Mouse (Mus musculus): ENCODE data around the gene Golga2. TPM values are rescaled to one million over a fixed set of nuclear protein-coding genes. Genes with fewer than 3 reads are reported as not detected.
A peak's percentile ranks its signal among the peaks of the same experiment; 100 is the strongest.

The Golga2 gene
- total and polyA plus RNA-seq, 2 experiments from 2014 or later = 24.4 to 55.8 TPM

DNA sequence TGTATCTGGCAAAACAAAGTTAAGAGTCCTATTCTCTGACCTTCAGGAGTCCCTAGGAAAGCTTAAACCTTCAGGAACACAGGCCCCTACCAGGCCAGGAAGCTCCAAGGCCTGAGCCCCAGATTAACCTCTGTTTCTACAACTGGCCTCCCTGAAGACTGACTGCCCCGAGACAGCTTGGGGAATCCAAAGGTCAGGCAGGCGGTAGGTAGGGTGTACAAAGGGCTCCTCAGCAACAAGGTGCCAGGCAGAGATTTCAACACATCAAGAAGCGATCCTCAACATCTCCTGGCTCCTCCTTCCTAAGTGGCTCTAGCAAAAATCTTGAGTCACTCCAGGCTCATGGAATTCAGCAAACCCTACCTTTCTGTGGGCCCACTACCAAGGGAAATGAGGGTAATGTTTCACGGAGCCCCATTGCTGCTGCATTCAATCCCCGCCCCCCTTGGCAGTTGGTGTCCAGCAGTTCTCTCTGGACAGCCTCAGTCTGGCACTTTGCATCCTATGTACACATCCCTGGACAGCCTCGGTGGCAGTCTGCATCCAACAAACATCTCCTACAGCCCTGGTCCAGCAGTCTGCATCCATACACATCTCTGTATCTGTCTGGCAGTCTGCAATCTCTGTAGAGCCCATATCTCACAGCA is 28.2 kb upstream of the Golga2 start:
- Histone ChIP-seq H3K27me3 (ENCODE audit: insufficient read depth, low read length) (no peaks in the 10 kb centered on the region), H3K36me3 (ENCODE audit: insufficient read depth, low read length) (peaks cover 23% of the 10 kb centered on the region; the same call in 1 of the 2 replicates), H3K9ac (replicated peaks; ENCODE audit: low read length) (peak overlapping the region; percentile 80), H3K9me3 (ENCODE audit: low read length) (no peaks in the 10 kb centered on the region), H3K27ac (peak overlapping the region; percentile 74; the same call in 1 of the 2 replicates), H3K4me3 (ENCODE audit: low read length) (peak overlapping the region; percentile 90), H3K4me2 (ENCODE audit: low read depth, low read length) (peak overlapping the region; percentile 72), H3K4me1 (ENCODE audit: insufficient read depth, low read length) (peaks cover 6% of the 10 kb centered on the region; the same call in 1 of the 2 replicates)
- DNase-seq (ENCODE audit: low spot score) (no peak), ATAC-seq (no peak)
- TF ChIP-seq CTCF (IDR thresholded peaks at IDR 0.05; ENCODE audit: low read depth) = no peak
- WGBS = 59% methylated on average over 6 of the region's 6 CpGs

DNA sequence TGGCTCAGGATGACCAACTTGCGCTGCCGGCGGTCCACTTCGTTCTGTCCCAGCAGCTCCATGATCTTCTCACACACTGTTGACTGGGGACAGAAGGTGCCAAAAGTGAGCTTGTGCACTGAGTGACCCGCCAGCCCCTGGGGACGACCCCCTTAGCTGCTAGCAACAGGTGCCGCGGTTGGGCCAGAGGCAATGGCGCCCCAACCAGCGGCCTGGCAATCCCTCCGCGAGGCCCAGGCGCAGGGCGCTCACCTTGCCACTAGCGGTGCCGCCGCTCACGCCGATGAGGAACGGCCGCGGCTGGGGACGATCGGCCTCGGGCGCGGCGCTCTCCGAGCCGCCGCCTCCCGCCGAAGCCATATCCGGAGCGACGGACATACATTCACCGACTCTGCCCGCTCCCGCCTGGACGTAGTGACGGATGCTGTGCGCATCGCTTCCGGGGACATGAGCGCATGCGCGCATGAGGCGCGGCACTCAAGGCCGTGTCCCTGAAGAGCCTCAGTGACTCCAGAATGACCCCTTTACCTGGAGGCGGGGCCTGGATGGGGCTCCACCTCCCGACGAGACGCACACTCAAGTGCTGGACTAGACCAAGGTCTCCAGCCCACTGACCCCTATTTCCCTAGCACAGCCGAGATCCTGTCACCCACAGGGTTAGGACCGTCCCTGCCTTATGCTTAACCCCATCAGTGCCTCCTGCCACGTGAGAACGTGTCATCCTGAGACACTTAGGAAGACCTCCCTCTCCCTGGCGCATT is 27.3 kb upstream of the Golga2 start, which contains the start of gene Uck1:
Uck1 (minus strand) TSS at position 503 of the 761 bp plus-strand sequence.
- WGBS = 1% methylated on average over 59 of the region's 59 CpGs
- no peaks in the 10 kb centered on the region for H3K9me3 ChIP-seq (ENCODE audit: low read length)
- H3K4me3 ChIP-seq (ENCODE audit: low read length) = peak within 1 kb of the TSS; percentile 90
- DNase-seq (ENCODE audit: low spot score) (peak; percentile 95), ATAC-seq (peak; percentile 95)
- H3K27me3 ChIP-seq (ENCODE audit: insufficient read depth, low read length) = no peaks in the 10 kb centered on the region
- peak within 1 kb of the TSS; percentile 80 for H3K9ac ChIP-seq (replicated peaks; ENCODE audit: low read length)
- no peak for TF ChIP-seq CTCF (IDR thresholded peaks at IDR 0.05; ENCODE audit: low read depth)
- H3K27ac ChIP-seq = peak within 1 kb of the TSS; percentile 74
- H3K4me1 ChIP-seq (ENCODE audit: insufficient read depth, low read length) = peaks cover 6% of the 10 kb centered on the region; the same call in 1 of the 2 replicates
- peak within 1 kb of the TSS; percentile 72 for H3K4me2 ChIP-seq (ENCODE audit: low read depth, low read length)
- H3K36me3 ChIP-seq (ENCODE audit: insufficient read depth, low read length) = peaks cover 16% of the 10 kb centered on the region; the same call in 1 of the 2 replicates

DNA sequence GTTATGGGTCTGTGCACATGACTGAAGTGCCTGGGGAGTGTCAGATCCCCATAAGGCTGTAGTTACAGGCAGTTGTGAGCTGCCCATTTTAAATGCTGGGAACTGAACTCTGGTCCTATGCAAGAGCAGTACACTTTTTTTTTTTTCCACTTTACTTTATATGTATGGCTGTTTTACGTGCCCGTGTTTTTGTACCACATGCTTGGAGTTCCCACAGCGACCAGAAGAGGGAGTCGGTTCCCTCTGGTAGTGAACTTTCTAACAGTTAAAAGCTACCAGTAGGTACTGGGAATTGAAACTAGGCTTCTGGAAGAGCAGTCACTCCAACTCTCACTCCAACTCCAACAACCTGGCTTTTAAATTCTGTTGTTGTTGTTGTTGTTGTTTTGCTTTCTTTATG is 26.5 kb upstream of the Golga2 start:
- Histone ChIP-seq H3K9me3 (ENCODE audit: low read length) (no peaks in the 10 kb centered on the region), H3K4me2 (ENCODE audit: low read depth, low read length) (no peak overlapping the region; the same call in 1 of the 2 replicates), H3K36me3 (ENCODE audit: insufficient read depth, low read length) (peaks cover 16% of the 10 kb centered on the region; the same call in 1 of the 2 replicates), H3K4me1 (ENCODE audit: insufficient read depth, low read length) (peaks cover 6% of the 10 kb centered on the region; the same call in 1 of the 2 replicates), H3K27me3 (ENCODE audit: insufficient read depth, low read length) (no peaks in the 10 kb centered on the region), H3K9ac (replicated peaks; ENCODE audit: low read length) (no peak overlapping the region), H3K4me3 (ENCODE audit: low read length) (no peak overlapping the region), H3K27ac (no peak overlapping the region)
- DNase-seq (ENCODE audit: low spot score) (peak; percentile 61), ATAC-seq (no peak)
- peak; percentile 55 for TF ChIP-seq CTCF (IDR thresholded peaks at IDR 0.05; ENCODE audit: low read depth)
- 23% methylated on average over 4 of the region's 4 CpGs for WGBS

DNA sequence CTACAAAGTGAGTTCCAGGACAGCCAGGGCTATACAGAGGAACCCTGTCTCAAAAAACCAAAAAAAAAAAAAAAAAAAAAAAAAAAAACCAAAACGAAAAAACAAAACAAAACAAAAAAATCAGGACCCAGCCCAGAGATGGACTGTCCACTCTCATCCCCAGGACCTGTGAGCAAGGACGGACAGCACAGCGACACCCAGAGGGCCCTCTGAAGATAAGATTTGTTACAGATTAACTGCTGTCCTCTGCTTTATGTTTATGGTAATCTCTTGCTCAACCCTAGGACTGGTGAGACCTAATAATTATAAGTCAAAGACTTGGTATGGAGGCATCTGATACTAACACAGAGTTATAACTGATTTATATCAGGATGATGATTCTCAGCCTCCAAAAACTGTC is 11.4 kb upstream of the Golga2 start:
- peaks cover 23% of the 10 kb centered on the region for H3K36me3 ChIP-seq (ENCODE audit: insufficient read depth, low read length)
- H3K9ac ChIP-seq (replicated peaks; ENCODE audit: low read length) = no peak overlapping the region
- no peak overlapping the region for H3K4me3 ChIP-seq (ENCODE audit: low read length)
- H3K4me1 ChIP-seq (ENCODE audit: insufficient read depth, low read length) = no peaks in the 10 kb centered on the region
- no peaks in the 10 kb centered on the region for H3K27me3 ChIP-seq (ENCODE audit: insufficient read depth, low read length)
- no peak for TF ChIP-seq CTCF (IDR thresholded peaks at IDR 0.05; ENCODE audit: low read depth)
- no peak overlapping the region for H3K27ac ChIP-seq
- DNase-seq (ENCODE audit: low spot score) (no peak), ATAC-seq (no peak)
- no peaks in the 10 kb centered on the region for H3K9me3 ChIP-seq (ENCODE audit: low read length)
- WGBS = 82% methylated on average over 3 of the region's 3 CpGs
- H3K4me2 ChIP-seq (ENCODE audit: low read depth, low read length) = no peak overlapping the region

DNA sequence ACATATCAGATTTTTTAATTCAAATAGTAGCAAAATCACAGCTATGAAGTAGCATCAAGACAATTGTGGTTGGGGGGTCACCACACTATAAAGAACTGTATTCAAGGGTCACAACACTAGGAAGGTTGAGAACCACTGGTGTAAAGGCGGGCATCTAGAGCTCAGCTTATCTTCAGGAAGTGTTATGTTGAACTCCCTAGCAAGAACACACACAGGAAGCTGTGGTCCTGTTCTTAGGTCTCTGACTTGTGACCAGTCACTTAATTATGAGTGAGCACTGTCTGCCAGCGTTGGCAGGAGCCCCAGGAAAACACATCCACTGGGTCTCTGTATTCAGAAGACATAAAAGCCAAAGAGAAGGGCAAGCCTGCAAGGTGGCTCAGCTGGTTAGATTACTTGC is 4.9 kb upstream of the Golga2 start:
- Histone ChIP-seq H3K27ac (no peak overlapping the region), H3K36me3 (ENCODE audit: insufficient read depth, low read length) (peaks cover 38% of the 10 kb centered on the region), H3K9me3 (ENCODE audit: low read length) (no peaks in the 10 kb centered on the region), H3K9ac (replicated peaks; ENCODE audit: low read length) (no peak overlapping the region), H3K27me3 (ENCODE audit: insufficient read depth, low read length) (no peaks in the 10 kb centered on the region), H3K4me1 (ENCODE audit: insufficient read depth, low read length) (peaks cover 10% of the 10 kb centered on the region), H3K4me2 (ENCODE audit: low read depth, low read length) (no peak overlapping the region), H3K4me3 (ENCODE audit: low read length) (no peak overlapping the region)
- no peak for DNase-seq (ENCODE audit: low spot score)
- no peak for ATAC-seq
- 95% methylated on average over 2 of the region's 2 CpGs for whole genome bisulfite sequencing
- no peak for TF ChIP-seq CTCF (IDR thresholded peaks at IDR 0.05; ENCODE audit: low read depth)

DNA sequence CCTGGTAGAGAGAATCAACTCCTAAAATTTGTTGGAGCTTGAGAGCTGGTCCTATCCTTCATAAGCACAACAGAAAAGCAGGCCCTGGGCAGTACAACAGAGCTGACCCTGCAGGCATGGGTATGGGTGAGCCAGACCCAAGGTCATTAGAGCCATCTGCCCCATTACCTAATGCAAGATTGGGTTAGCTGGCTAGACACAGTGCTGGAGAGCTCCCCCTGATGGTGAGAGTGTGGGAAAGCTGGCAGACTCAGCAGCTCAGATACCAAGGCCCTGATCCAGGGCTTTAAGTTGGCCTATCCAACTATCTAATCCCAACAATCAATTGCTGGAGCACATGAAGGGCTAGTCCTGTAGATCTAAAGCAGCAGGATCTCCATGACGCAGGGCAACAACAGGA is 4.5 kb upstream of the Golga2 start:
- ATAC-seq (no peak), DNase-seq (ENCODE audit: low spot score) (peak; percentile 65)
- WGBS = 81% methylated on average over 1 of the region's 1 CpGs
- no peak overlapping the region for H3K27ac ChIP-seq
- no peaks in the 10 kb centered on the region for H3K9me3 ChIP-seq (ENCODE audit: low read length)
- no peak overlapping the region for H3K9ac ChIP-seq (replicated peaks; ENCODE audit: low read length)
- no peak overlapping the region for H3K4me3 ChIP-seq (ENCODE audit: low read length)
- no peaks in the 10 kb centered on the region for H3K27me3 ChIP-seq (ENCODE audit: insufficient read depth, low read length)
- H3K4me1 ChIP-seq (ENCODE audit: insufficient read depth, low read length) = peaks cover 10% of the 10 kb centered on the region
- no peak overlapping the region for H3K4me2 ChIP-seq (ENCODE audit: low read depth, low read length)
- TF ChIP-seq CTCF (IDR thresholded peaks at IDR 0.05; ENCODE audit: low read depth) = peak; percentile 67
- peaks cover 34% of the 10 kb centered on the region for H3K36me3 ChIP-seq (ENCODE audit: insufficient read depth, low read length)

All from hindbrain, postnatal 0 days (tissue).